Mouse (Mus musculus) testis, postnatal 10 days (tissue): Measurements from ENCODE around the gene Smtnl1.
A peak's percentile ranks its signal among the peaks of the same experiment; 100 is the strongest.
"Not testable (repeated sequence)": the region's sequence is repeated elsewhere in the genome, so short reads cannot be mapped to it uniquely, and the experiment has no call there.

Experiments used
- DNase-seq: peaks from one replicate; pipeline ENCODE4 v3.0.0; 2021; ENCODE audit warnings: low spot score

The Smtnl1 gene

DNA sequence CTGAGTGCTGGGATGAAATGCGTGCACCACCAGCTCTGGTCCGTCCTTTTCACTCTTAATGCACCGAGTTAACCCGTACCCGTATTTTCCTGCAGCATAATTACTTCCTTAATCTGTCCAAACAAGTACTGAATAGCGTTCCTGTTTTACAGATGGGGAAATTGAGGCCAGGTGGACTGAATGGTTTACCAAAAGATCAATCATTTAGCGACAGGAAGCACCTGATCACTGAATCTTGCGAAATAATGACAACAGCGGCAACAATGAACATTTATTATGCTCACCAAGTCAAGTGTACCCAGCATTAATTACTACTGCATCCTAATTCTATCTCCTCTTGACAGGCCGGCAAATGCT lies 16.1 kb upstream of the Smtnl1 start, which contains the start of gene Slc43a1:
Gene Slc43a1 (plus strand): TSS at position 258 of the 357 bp plus-strand sequence.
- DNase-seq, result no peak

DNA sequence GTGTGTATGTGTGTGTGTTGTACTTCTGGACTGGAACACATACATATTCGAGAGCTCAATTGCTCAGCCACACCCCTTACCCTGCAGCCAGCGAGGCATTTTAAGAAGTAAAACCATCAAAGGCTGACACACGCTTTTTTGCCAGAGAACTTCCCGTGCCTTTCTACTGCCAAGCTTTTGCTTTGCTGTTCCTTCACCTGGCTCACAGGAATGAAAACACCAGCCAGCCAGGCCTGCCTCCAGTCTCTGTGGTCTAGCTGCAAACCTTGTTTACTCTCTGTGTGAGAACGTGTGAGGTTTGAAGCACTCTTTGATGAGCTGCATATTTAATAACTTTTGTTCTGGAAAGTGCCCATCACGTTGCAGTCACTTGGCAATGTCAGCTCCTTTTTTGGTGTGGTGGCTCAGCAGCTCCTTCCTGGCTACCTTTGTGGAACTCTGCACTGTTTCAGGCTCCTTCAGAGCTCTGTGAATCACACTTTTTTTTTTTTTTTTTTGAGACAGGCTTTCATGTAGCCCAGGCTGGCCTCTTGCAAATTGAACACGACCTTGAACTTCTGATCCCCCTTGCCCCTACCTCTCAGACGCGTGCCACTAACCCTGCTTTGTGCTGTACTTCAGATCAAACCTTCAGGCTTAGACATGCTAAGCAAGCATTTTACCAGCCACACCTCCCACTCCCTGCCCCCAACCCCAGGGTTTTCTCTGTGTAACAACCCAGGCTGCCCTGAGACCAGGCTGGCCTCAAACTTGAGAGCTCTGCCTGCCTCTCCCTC lies 15.6 kb upstream of the Smtnl1 start:
- DNase-seq, result no peak

DNA sequence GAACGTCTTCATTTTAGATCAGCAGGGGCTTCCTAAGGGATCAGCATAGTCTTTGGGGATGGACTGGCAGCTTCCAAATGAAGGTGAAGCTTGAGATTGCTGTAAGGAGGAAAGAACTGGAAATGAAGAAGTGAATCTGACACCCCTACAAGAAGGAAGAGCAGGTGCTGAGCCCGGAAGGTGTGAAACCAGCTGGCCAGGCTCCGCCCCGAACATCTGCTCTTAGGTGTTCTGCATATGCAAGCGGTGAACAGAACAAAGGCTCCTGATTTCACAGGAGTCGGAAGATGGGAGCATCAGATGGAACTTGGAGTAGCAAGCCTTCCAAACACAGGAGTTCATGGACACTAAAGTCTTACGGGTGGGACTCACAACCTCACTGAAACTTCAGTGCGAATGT lies 14.7 kb upstream of the Smtnl1 start:
- DNase-seq, result no peak

DNA sequence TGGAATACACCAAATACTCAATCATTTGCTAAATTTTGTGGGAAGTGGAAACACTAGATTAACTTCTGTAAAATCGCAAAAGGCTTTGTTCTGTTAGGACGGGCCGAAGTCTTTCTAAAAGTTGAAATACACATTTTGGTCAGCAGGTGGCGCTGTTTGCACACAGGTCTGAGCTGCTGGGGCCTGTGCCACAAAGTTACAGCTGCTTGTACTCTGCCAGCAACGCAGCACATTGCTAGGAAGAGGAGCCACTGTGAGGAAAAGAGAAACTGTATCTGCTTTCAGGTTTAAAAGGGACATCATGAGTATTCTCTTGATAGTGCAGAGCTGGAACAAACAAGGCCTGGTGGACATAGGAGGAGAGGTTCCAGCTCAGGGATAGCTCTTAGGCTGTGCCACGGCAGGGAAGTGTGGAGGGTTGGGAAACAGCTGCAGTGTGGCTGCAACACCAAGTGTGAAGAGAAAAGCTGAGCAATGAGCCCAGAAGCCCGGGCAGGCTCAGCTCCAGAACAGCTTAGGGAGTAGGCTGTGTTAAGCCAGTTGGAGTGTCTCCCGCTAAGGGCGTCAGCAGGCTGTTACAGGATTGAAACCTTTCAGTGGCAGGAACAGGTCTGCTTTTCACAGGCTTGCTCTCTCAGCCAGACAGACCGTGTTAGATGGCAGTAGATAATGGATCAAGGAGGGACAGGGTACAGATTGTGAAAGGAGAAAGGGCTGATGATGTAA lies 9.4 kb upstream of the Smtnl1 start:
- peak; percentile 89 for DNase-seq

DNA sequence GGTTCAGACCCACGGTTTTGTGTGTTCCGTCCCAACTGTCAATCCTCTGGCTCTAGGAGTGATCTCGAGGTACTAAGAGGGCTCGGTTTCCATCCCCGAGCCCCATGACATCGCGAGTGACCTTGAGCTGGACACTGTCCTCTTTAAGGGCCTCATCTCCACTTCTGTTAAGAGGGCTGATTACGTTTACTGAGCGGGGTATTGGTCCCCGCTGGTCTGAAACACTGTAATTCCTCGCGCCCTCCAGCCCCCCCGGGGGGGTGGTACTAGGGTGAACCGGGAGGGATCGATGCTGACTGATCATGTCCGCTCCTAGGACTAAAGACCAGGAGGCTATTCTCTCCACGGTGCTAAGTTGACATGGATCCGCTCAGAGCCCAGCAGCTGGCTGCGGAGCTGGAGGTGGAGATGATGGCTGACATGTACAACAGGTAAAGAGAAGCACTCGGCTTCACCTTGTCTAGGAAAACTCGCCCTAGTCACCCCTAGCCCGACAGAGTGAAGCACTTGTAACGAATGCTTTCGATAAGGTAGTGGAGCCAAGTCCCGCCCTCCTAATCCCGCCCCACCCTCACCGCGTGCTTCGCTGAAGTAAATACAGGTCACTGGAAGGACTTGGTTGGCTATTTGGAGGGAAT lies 5.0 kb upstream of the Smtnl1 start:
- peak; percentile 57 for DNase-seq

DNA sequence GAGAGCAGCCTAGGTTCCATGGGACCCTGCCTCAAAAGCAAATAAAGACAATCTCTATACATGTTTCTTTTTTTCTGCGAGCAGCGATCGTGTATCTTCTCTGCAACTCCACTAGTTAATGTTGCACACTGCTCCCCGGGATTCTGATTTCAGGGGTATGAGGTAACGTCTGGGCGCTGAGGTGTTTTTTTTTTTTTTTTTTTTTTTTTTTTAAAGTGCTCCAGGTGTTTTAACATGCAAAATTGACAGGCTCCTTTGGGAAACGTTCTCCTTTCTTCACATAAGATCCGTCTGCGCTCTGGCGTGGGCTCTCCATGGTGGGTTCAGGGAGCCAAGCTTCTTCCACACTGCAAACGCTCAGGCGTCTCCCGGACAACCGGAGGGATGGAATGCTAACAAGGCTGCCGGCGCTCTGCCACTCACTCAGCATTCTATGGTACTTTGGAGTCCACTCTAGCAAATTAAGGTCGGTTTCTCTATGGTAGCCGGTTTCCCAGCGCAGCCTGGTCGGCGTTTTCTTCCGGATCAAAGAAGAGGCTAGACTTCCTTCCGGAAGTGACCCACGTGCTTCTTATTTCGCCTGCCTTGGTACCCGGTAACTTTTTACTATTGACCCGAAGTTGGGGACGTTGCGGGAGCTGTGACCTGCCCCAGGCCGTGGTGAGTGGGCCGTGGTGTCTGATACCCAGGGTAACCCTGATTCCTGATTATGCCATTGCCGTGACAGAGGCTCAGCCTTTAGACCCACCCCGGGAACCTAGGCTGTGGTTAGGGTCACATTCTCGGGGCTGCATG lies 4.2 kb upstream of the Smtnl1 start, which contains the start of gene Timm10:
Gene Timm10 (plus strand): TSS at position 510 of the 795 bp plus-strand sequence.
- peak; percentile 80 for DNase-seq

DNA sequence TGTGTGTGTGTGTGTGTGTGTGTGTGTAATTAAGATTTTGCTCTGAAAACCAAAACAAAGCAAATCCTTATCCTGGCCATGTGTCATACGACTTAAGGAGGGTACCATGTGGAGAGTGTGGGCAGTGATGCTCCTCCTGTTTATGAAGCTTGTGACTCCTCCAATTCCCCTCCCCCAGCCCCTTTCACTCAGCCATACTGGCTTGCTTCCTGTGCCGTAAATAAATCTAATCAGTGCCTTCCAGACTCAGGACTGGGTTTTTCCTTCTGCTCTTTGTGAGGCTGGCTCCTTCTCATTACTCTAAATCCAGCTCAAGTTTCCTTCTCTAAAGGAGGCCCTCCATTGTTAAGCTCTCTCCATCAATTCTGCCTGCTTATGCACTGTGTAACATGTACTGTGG lies 785 bp upstream of the Smtnl1 start:
- no peak for DNase-seq

DNA sequence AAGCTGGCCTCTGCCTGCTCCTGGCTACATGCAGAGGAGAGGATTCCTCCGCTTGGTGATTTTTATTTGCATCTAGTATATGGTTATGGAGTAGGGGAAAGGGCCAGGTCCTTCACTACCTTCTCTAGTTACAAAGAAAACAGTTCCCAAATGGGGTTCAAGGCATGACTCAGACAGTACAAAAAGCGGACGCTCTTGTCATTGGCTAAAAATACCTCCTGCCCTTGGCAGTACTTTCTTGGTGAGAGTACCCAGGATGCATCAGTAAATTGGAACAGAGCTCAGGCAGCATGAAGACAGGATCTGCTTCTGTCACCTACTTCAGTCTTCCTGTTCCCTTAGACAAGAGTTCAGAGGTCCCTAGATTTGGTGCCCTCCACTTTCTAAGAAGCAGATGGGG lies 2.6 kb downstream of the Smtnl1 start:
- no peak for DNase-seq

DNA sequence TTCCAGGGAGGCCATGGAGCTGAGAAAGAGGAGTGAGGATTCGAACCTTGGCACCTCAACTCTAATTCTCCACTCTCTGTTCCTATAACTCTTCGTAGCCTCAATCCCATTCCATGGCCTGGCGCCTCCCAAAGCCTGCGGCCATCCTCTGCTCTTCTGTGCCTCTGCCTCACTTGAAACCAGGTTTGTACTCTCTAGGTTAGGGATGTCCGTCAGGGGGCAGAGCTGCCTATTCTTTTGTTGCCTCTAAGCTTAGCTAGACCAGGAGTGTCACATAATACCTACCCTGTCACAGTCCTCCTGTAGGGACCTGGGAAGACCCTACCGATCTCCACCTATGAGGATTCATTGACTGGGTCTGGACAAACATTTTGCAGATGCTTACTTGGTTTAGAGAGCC lies 9.8 kb downstream of the Smtnl1 start:
- no peak for DNase-seq

DNA sequence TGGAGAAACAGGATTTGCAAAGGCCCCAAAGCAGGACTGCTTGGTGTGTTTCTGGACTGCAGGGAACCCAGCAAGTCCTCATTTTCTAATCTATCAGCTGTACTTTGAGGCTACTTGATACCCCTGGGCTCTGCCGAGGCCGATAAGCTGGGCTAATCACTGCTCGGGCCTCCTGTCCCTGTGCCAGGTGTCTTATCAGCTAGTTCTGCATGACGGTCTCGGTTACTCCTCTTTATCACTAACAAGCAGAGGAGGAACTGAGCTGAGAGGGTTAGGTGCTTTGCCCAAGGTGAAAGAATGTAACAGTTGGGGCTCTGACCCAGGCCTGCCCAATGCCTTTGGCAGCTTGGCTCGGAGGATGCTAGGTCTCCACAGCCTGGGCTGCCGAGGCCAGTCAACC lies 10.6 kb downstream of the Smtnl1 start:
- DNase-seq, result peak; percentile 59

DNA sequence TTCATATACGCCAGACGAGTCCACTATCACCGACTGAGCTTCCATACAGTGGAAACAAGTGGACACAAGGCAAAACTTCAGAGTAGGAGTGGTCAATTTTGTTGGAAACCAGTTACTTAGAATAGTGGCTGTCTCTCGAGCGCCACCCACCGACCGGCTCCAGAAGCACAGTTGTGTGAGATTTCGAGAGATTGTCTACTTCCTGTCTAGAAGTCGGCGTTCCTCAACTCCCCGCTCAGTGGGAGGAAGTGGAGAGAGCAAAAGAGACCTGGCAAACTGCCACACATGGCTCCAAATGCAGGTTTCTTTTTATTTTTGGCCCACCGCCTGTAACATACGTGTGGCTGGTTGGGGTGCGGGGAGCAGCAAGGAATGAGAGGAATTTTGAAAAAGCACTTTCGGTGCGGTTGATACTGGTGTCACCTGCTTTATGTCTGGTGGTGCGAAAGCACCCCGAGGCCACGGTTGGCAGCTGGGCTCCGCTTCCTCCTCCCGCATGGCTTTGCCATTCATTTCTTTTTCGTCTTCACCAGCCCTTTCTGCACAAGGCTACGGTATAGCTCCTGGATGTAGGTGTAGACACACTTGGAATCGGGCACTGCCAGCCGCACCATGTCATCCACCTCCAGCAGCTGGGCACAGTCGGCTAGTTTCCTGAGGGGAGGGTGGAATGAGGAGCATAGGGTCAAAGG lies 11.4 kb downstream of the Smtnl1 start:
- peak; percentile 92 for DNase-seq

DNA sequence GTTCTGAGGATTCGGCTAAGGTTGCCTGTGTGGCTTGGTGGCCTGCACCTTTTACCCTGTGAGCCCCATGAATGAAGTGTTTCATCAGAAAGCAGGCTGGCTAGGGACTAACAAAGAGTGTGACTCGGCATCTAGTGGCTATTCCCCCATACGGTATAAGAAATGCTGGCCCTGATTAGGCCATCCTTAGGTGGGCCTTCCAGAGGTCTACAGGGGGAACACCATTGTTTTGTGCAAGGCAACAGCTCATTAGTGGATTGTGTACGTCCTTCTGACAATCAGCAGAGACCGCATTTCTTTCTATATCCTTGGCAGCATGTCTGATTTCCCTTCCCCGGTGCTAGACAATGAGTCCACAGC lies 11.9 kb downstream of the Smtnl1 start:
- DNase-seq, result no peak

DNA sequence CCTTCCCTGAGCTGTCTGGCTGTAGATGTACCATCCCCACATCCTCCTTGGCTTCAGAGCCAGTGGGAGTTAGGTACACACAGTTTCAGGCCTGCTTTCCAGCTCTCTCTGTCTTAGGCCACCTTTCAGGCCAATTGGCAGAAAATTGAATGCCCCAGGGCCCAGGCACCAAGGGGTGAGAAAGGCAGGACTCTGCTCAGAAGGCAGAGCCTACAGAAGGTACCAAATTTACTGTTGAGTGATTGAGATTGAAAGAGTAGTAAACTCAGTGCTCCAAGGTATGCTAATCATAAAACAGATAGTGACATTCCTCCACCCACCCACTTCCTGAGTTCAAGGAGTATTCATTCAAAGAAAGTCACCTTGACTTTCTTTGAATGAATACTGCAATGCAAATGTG lies 13.1 kb downstream of the Smtnl1 start:
- DNase-seq, result no peak

DNA sequence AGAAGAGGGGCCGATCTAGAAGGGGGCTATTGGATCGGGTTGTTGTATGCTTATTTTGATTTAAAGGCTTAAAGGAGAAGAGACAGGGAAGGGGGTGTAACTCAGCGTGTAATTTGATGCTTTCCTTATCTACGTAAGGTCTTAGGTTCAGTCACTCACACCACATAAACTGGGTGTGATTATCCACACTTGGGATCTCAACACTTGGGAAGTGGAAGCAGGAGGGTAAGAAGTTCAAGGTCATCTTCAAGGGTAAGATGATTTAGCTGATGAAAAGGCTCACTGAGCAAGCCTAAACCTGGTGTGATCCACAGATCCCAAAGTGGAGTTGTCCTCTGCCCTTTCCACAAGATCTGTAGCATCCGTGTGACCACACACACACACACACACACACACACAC lies 15.9 kb downstream of the Smtnl1 start:
- DNase-seq, result no peak

DNA sequence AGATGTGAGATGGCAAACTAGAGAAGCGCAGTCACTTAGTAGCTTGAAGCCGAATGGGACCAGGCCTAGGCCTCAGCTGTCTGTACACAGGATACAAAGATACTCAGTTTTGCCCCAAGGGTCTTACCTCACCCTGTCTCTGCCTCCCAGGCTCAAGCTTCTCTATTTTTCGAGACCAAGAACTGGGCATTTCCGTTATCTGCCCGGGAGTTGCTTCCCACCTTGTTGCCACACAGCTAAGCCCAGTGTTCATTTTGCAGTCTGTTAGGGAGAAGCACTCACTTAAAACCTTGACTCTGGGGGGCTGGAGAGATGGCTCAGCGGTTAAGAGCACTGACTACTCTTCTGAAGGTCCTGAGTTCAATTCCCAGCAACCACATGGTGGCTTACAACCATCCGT lies 18.5 kb downstream of the Smtnl1 start:
- no peak for DNase-seq

DNA sequence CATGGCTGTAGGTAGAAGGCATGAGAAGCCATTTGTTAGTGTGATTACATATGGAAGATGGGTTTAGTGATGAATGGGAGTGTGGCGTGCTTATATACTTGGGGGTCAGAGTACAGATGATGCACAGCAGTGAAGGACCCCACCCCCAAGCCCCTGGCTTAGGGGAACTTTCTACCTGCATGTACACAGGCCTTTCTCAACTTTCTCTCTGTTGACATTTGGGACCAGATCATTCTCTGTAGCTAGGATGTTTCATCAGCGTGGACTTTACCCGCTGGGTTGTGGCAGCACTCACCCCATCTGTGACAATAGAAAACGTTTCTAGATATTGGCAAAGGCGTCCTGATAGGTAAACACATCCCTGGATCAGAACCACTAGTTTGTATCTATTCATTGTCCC lies 21.2 kb downstream of the Smtnl1 start:
- DNase-seq, result not testable (repeated sequence)

DNA sequence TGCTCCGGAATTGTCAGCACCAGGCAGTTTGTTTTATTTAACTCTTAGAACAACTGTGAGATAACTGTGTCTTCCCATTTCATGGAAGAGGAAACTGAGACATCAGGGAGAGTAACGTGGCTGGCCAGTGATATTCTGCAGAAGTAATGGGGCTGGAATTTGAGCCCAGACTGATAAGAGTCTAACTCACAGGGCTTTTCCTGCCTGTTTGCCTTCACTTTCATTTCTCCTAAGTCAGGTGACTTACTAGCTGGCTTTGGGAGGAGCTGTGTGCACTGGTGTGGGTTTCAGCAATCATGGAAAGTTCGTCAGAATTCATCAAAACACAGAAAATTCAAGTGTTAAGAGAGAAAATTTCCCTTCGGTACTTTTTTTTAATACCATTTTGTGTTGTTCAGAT lies 22.1 kb downstream of the Smtnl1 start:
- no peak for DNase-seq

DNA sequence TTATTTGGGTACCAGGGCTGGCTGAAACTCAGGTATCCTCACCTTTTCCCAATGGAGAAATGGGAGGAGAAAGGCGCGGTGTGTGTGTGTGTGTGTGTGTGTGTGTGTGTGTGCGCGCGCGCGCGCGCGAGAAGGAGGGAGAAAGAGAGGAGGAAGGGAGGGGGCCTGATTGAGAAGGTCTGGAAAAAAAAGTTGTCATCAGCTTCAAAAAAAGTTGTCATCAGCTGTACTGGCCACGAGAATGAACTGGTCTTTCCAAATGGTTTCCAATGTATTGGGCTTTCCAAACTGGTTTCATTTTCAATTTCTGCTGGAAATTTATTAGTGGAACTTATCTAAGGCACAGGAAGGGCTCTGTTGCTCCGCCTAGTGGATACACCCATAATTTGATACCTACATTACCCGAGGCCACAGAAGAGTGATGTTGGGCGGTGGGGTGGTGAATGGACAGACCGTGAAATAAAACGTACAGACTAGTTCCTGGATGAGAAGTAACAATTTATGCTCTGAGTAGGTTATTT lies 23.4 kb downstream of the Smtnl1 start:
- peak; percentile 75 for DNase-seq

DNA sequence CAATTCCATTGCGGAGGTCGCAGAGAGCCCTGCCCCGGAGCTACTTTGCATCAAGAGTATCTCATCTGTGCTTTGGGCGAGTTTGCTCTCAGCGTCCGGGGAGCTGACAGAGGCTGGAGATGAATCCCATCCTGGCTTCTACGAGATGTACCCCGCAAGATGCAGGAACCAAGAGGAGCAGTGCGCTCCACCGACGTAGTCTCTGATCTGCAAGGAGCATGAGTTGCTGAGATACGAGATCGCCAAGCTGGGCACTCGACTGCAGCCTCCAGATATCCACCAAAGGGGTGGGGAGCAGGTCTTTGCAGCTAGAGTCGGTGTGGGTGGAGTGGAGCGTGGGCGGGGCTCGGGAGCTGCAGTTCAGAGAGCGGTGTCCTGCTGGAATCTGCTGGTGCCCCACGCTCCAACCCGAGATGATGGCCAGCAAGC lies 23.9 kb downstream of the Smtnl1 start, which contains the start of gene Ube2l6:
Gene Ube2l6 (plus strand): TSS at position 336 of the 429 bp plus-strand sequence.
- peak; percentile 85 for DNase-seq

DNA sequence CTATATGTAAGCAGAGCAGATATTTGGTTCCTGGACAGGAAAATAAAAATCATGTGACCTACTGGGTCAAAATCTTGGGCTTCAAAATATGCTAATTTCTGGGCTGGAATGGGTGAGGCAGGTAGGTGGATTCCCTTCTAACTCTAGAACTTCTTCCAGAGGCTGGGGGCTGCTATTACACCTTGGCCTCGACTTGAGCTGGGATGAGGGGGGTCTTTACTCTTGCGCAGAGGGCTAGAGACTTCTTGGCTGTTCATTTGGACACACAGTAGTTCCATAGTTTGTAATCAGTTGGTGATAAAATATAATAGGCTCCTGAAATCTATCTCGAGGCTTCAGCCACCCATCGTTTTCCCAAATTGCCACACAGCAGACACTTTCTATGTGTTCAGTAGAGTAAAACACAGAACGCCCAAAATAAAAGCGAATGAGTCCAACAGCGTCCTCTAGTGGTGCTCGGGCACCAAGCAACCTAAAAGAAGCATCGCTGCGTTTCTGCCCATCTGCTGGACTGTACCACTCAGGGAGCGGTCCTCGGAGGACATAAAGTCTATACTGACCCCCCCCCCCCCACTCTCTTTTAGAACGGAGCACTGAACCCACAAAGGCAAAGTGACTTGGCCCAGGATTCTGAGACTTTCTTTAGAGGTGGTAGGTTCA lies 24.5 kb downstream of the Smtnl1 start:
- DNase-seq, result peak; percentile 86

DNA sequence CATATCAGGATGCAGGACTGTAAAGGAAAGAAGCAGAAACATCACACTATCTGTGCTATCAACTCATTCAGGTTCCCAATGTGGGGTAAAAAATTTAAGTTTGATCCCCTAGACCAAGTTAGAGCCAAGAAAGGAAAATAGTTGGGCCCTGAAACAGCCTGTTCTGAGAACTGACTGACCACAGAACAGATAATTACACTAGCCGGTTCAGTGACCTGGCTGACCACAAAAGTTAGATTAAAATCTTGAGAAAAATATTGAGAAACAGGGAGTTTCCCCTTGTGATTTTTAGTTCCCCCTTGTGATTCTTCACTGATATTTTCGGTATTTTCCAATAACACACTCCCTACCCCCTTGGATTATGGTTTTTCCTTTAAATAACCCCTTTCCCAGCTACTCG lies 28.6 kb downstream of the Smtnl1 start:
- DNase-seq, result no peak
